Mouse (Mus musculus): ENCODE data around the gene Epha10. TPM values are rescaled to one million over a fixed set of nuclear protein-coding genes. Genes with fewer than 3 reads are reported as not detected.

Epha10 gene
- polyA plus RNA-seq, 1 experiment from 2014 or later: 0.56 TPM

- no peak overlapping the region for H3K4me2 ChIP-seq (replicated peaks; ENCODE audit: low read depth, low read length)
- ATAC-seq (ENCODE audit: insufficient number of reproducible peaks, insufficient read depth, low FRiP score, low read depth): no peak
- 0 out of 2 replicates have a peak, but pooled peaks cover 2% of the 10 kb centered on the region for H3K4me1 ChIP-seq (ENCODE audit: control insufficient read depth, insufficient read depth, low read length)
- H3K9ac ChIP-seq (replicated peaks; ENCODE audit: low read depth, low read length): no peak overlapping the region
- no peaks in the 10 kb centered on the region for H3K36me3 ChIP-seq (ENCODE audit: control insufficient read depth, insufficient read depth, low read length)
- H3K27ac ChIP-seq (ENCODE audit: low read length): no peak overlapping the region; the same call in 1 of the 2 replicates
- H3K9me3 ChIP-seq (ENCODE audit: control insufficient read depth, low read depth, low read length): no peaks in the 10 kb centered on the region
- 43% methylated on average over 21 of the region's 21 CpGs for WGBS
- no peak overlapping the region for H3K4me3 ChIP-seq (ENCODE audit: low read depth, low read length)
- no peaks in the 10 kb centered on the region for H3K27me3 ChIP-seq (ENCODE audit: control insufficient read depth, insufficient read depth, low read length)
Observed at GRCm38 (mm10) chr4:124950181-124951035, 69.7 kb downstream of the Epha10 start.

DNA sequence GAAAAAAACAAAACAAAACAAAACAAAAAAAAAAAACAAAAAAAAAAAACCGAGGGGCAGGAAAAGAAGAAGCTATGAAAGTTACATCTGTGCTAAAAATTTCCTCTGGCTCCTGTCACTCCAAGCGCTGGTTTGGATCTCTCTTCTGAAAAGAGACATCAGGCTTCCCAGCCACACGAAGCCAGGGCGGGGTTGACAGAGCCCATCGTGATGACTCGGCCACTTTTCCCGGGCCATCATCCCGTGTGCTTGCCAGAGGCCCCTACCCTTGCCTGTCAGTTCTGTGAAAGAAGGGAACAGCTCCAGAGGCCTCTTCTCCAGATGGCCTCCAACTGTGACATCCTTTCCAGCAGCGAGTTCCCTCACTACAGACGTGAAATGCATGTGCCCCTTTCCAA, 70.3 kb downstream of the Epha10 start:
- 30% methylated on average over 10 of the region's 10 CpGs for WGBS

GRCm38 (mm10) chr4:124953546-124953945, 72.8 kb downstream of the Epha10 start:
- no peak overlapping the region for H3K27ac ChIP-seq (ENCODE audit: low read length)
- no peaks in the 10 kb centered on the region for H3K27me3 ChIP-seq (ENCODE audit: control insufficient read depth, insufficient read depth, low read length)
- no peaks in the 10 kb centered on the region for H3K9me3 ChIP-seq (ENCODE audit: control insufficient read depth, low read depth, low read length)
- H3K9ac ChIP-seq (replicated peaks; ENCODE audit: low read depth, low read length): no peak overlapping the region
- no peak for ATAC-seq (ENCODE audit: insufficient number of reproducible peaks, insufficient read depth, low FRiP score, low read depth)
- 0 out of 2 replicates have a peak, but pooled peaks cover 2% of the 10 kb centered on the region for H3K4me1 ChIP-seq (ENCODE audit: control insufficient read depth, insufficient read depth, low read length)
- H3K4me3 ChIP-seq (ENCODE audit: low read depth, low read length): no peak overlapping the region
- H3K36me3 ChIP-seq (ENCODE audit: control insufficient read depth, insufficient read depth, low read length): no peaks in the 10 kb centered on the region
- H3K4me2 ChIP-seq (replicated peaks; ENCODE audit: low read depth, low read length): no peak overlapping the region
- WGBS: 52% methylated on average over 4 of the region's 4 CpGs

More for the DNA sequence above, 70.3 kb downstream of the Epha10 start:
- Histone ChIP-seq H3K4me1 (ENCODE audit: control insufficient read depth, insufficient read depth, low read length) (0 out of 2 replicates have a peak, but pooled peaks cover 2% of the 10 kb centered on the region), H3K9ac (replicated peaks; ENCODE audit: low read depth, low read length) (no peak overlapping the region), H3K4me2 (replicated peaks; ENCODE audit: low read depth, low read length) (no peak overlapping the region), H3K36me3 (ENCODE audit: control insufficient read depth, insufficient read depth, low read length) (no peaks in the 10 kb centered on the region), H3K4me3 (ENCODE audit: low read depth, low read length) (no peak overlapping the region), H3K27me3 (ENCODE audit: control insufficient read depth, insufficient read depth, low read length) (no peaks in the 10 kb centered on the region), H3K27ac (ENCODE audit: low read length) (no peak overlapping the region), H3K9me3 (ENCODE audit: control insufficient read depth, low read depth, low read length) (no peaks in the 10 kb centered on the region)
- ATAC-seq (ENCODE audit: insufficient number of reproducible peaks, insufficient read depth, low FRiP score, low read depth): no peak

- Histone ChIP-seq H3K4me1 (ENCODE audit: control insufficient read depth, insufficient read depth, low read length) (no peaks in the 10 kb centered on the region), H3K4me3 (ENCODE audit: low read depth, low read length) (no peak overlapping the region), H3K9ac (replicated peaks; ENCODE audit: low read depth, low read length) (no peak overlapping the region), H3K4me2 (replicated peaks; ENCODE audit: low read depth, low read length) (no peak overlapping the region), H3K9me3 (ENCODE audit: control insufficient read depth, low read depth, low read length) (no peaks in the 10 kb centered on the region), H3K27me3 (ENCODE audit: control insufficient read depth, insufficient read depth, low read length) (no peaks in the 10 kb centered on the region), H3K36me3 (ENCODE audit: control insufficient read depth, insufficient read depth, low read length) (no peaks in the 10 kb centered on the region), H3K27ac (ENCODE audit: low read length) (no peak overlapping the region)
- WGBS: 86% methylated on average over 2 of the region's 2 CpGs
- no peak for ATAC-seq (ENCODE audit: insufficient number of reproducible peaks, insufficient read depth, low FRiP score, low read depth)
Observed at GRCm38 (mm10) chr4:124957284-124957683, 76.6 kb downstream of the Epha10 start.

DNA sequence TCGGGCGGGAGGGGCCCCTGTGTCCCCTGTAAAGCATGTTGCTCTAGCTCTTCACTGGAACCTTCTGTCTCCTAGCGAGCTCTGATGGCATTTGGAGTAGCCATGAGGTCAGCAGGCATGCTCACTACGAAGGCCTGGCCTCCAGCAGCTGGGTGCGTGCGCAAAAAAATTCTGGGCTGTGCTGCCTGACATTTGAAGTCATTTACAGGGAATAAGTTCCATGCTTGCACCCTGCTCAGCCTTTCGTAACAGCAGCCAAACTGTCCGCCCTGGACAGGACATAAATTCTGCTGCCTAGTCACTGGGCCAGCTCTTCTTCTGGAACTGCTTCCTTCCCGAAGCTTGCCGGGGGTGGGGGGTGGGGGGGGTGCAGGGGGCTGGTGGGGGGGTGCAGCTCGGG, 78.4 kb downstream of the Epha10 start:
- Histone ChIP-seq H3K4me1 (ENCODE audit: control insufficient read depth, insufficient read depth, low read length) (no peaks in the 10 kb centered on the region), H3K9me3 (ENCODE audit: control insufficient read depth, low read depth, low read length) (no peaks in the 10 kb centered on the region), H3K4me3 (ENCODE audit: low read depth, low read length) (no peak overlapping the region), H3K36me3 (ENCODE audit: control insufficient read depth, insufficient read depth, low read length) (no peaks in the 10 kb centered on the region), H3K9ac (replicated peaks; ENCODE audit: low read depth, low read length) (no peak overlapping the region), H3K27ac (ENCODE audit: low read length) (no peak overlapping the region; the same call in 1 of the 2 replicates), H3K4me2 (replicated peaks; ENCODE audit: low read depth, low read length) (no peak overlapping the region), H3K27me3 (ENCODE audit: control insufficient read depth, insufficient read depth, low read length) (no peaks in the 10 kb centered on the region)
- no peak for ATAC-seq (ENCODE audit: insufficient number of reproducible peaks, insufficient read depth, low FRiP score, low read depth)
- 53% methylated on average over 11 of the region's 11 CpGs for WGBS

GRCm38 (mm10) chr4:124960940-124961339, 80.2 kb downstream of the Epha10 start:
- no peak for ATAC-seq (ENCODE audit: insufficient number of reproducible peaks, insufficient read depth, low FRiP score, low read depth)
- Histone ChIP-seq H3K27ac (ENCODE audit: low read length) (no peak overlapping the region), H3K4me3 (ENCODE audit: low read depth, low read length) (no peak overlapping the region), H3K27me3 (ENCODE audit: control insufficient read depth, insufficient read depth, low read length) (no peaks in the 10 kb centered on the region), H3K36me3 (ENCODE audit: control insufficient read depth, insufficient read depth, low read length) (no peaks in the 10 kb centered on the region), H3K4me1 (ENCODE audit: control insufficient read depth, insufficient read depth, low read length) (peaks cover 2% of the 10 kb centered on the region; the same call in 1 of the 2 replicates), H3K9me3 (ENCODE audit: control insufficient read depth, low read depth, low read length) (no peaks in the 10 kb centered on the region), H3K9ac (replicated peaks; ENCODE audit: low read depth, low read length) (no peak overlapping the region), H3K4me2 (replicated peaks; ENCODE audit: low read depth, low read length) (no peak overlapping the region)
- 90% methylated on average over 11 of the region's 11 CpGs for WGBS

GRCm38 (mm10) chr4:124962576-124962975, 81.9 kb downstream of the Epha10 start:
- no peak overlapping the region for H3K4me3 ChIP-seq (ENCODE audit: low read depth, low read length)
- ATAC-seq (ENCODE audit: insufficient number of reproducible peaks, insufficient read depth, low FRiP score, low read depth): no peak
- 28% methylated on average over 11 of the region's 11 CpGs for WGBS

GRCm38 (mm10) chr4:124964912-124965599, 84.4 kb downstream of the Epha10 start:
- Histone ChIP-seq H3K4me1 (ENCODE audit: control insufficient read depth, insufficient read depth, low read length) (peaks cover 2% of the 10 kb centered on the region; the same call in 1 of the 2 replicates), H3K9me3 (ENCODE audit: control insufficient read depth, low read depth, low read length) (no peaks in the 10 kb centered on the region), H3K36me3 (ENCODE audit: control insufficient read depth, insufficient read depth, low read length) (no peaks in the 10 kb centered on the region), H3K4me2 (replicated peaks; ENCODE audit: low read depth, low read length) (no peak overlapping the region), H3K27ac (ENCODE audit: low read length) (no peak overlapping the region), H3K27me3 (ENCODE audit: control insufficient read depth, insufficient read depth, low read length) (no peaks in the 10 kb centered on the region), H3K4me3 (ENCODE audit: low read depth, low read length) (no peak overlapping the region), H3K9ac (replicated peaks; ENCODE audit: low read depth, low read length) (no peak overlapping the region)
- 19% methylated on average over 8 of the region's 8 CpGs for WGBS
- ATAC-seq (ENCODE audit: insufficient number of reproducible peaks, insufficient read depth, low FRiP score, low read depth): no peak

More at GRCm38 (mm10) chr4:124962576-124962975, 81.9 kb downstream of the Epha10 start:
- no peak overlapping the region for H3K4me2 ChIP-seq (replicated peaks; ENCODE audit: low read depth, low read length)
- H3K9ac ChIP-seq (replicated peaks; ENCODE audit: low read depth, low read length): no peak overlapping the region
- H3K27me3 ChIP-seq (ENCODE audit: control insufficient read depth, insufficient read depth, low read length): no peaks in the 10 kb centered on the region
- peaks cover 2% of the 10 kb centered on the region; the same call in 1 of the 2 replicates for H3K4me1 ChIP-seq (ENCODE audit: control insufficient read depth, insufficient read depth, low read length)
- H3K9me3 ChIP-seq (ENCODE audit: control insufficient read depth, low read depth, low read length): no peaks in the 10 kb centered on the region
- no peaks in the 10 kb centered on the region for H3K36me3 ChIP-seq (ENCODE audit: control insufficient read depth, insufficient read depth, low read length)
- no peak overlapping the region for H3K27ac ChIP-seq (ENCODE audit: low read length)

Data from stomach, embryonic 14.5 days (tissue).